ENCODE assay signal across 8 mouse cellular contexts in the genomic region with DNA sequence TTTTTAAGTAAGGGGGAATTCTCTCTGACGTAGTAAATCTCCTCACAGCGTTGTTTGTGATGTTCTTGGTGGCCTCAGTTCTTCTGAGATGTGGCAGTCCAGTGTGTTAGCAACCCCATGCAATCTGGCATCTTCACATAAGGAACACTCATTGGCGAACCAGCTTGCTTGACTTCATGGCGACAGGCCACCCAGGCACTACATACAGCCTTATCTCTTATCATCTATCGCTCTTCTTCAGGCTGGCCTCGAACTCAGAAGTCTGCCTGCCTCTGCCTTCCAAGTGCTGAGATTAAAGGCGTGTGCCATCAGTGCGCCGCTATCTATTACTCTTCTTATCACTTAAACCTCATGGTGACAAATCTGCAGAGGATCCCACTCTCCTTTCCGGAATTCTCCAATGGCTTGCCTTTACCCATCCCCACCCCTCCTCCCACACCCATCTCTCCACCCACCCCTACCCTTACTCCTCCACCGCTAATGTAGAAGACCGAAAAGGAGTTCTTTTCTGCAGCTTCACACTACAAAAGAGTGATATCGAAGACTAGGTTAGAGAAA. TPM values are rescaled to one million over a fixed set of nuclear protein-coding genes. Genes with fewer than 3 reads are reported as not detected.
DNase-seq lines count a peak whose midpoint lies in the region; ATAC-seq and TF ChIP-seq lines count a peak whose summit lies in the region.

A gene (plus strand): TSS at position 508 of the 558 bp plus-strand sequence.

- peak within 1 kb of the TSS; percentile 32; the same call in 1 of the 2 replicates for H3K27ac ChIP-seq in left cerebral cortex, adult 2 months
- no peak within 1 kb of the TSS for H3K27ac ChIP-seq in forebrain, postnatal 0 days (ENCODE audit: low read depth, low read length)
- no peak within 1 kb of the TSS for H3K27ac ChIP-seq in intestine, postnatal 0 days (ENCODE audit: low read depth, low read length)
- H3K27ac ChIP-seq in midbrain, embryonic 12.5 days (replicated peaks), result no peak within 1 kb of the TSS

- H3K4me3 ChIP-seq in left cerebral cortex, adult 2 months, result peak within 1 kb of the TSS; percentile 43
- peak within 1 kb of the TSS; percentile 25 for H3K4me3 ChIP-seq in forebrain, postnatal 0 days (ENCODE audit: low read depth, low read length)
- peak within 1 kb of the TSS; percentile 38 for H3K4me3 ChIP-seq in intestine, postnatal 0 days (ENCODE audit: low read depth, low read length)
- H3K4me3 ChIP-seq in midbrain, embryonic 12.5 days, result peak within 1 kb of the TSS; percentile 29

- H3K4me1 ChIP-seq in forebrain, postnatal 0 days (ENCODE audit: insufficient read depth), result no peaks in the 10 kb centered on the region; the same call in 1 of the 2 replicates
- no peaks in the 10 kb centered on the region; the same call in 1 of the 2 replicates for H3K4me1 ChIP-seq in intestine, postnatal 0 days (replicated peaks; ENCODE audit: control insufficient read depth, insufficient read depth, low read length)
- H3K4me1 ChIP-seq in midbrain, embryonic 12.5 days, result peaks cover 21% of the 10 kb centered on the region

- 57% methylated on average over 13 of the region's 13 CpGs for WGBS in forebrain, postnatal 0 days
- WGBS in intestine, postnatal 0 days, result 49% methylated on average over 13 of the region's 13 CpGs
- 59% methylated on average over 13 of the region's 13 CpGs for WGBS in midbrain, embryonic 12.5 days

- H3K4me2 ChIP-seq in forebrain, postnatal 0 days (ENCODE audit: low read depth), result peak within 1 kb of the TSS; percentile 39
- H3K4me2 ChIP-seq in intestine, postnatal 0 days (replicated peaks; ENCODE audit: low read depth), result peak within 1 kb of the TSS; percentile 56
- peak within 1 kb of the TSS; percentile 47 for H3K4me2 ChIP-seq in midbrain, embryonic 12.5 days (replicated peaks)

- no peak for DNase-seq in left cerebral cortex, adult 2 months (ENCODE audit: extremely low spot score in 1 of 2, low spot score in 2 of 2)
- no peak for DNase-seq in left cerebral cortex, adult 9 months (ENCODE audit: low spot score in 2 of 2)
- DNase-seq in forebrain, postnatal 0 days, result peak; percentile 6
- DNase-seq in urinary bladder, postnatal 36 days (ENCODE audit: low spot score in 2 of 2), result no peak
- DNase-seq in cerebellum, postnatal 10 days, result no peak

- intact Hi-C loops in left cerebral cortex, adult 2 months (cut with DNase I), result no loop called here

- H3K9ac ChIP-seq in forebrain, postnatal 0 days, result no peak within 1 kb of the TSS; the same call in 1 of the 2 replicates
- peak within 1 kb of the TSS; percentile 31; the same call in 1 of the 2 replicates for H3K9ac ChIP-seq in intestine, postnatal 0 days (ENCODE audit: low read depth, low read length)
- H3K9ac ChIP-seq in midbrain, embryonic 12.5 days (replicated peaks), result no peak within 1 kb of the TSS

- TF ChIP-seq CTCF in left cerebral cortex, adult 2 months (IDR thresholded peaks at IDR 0.05), result no peak
- TF ChIP-seq CTCF in forebrain, postnatal 0 days (IDR thresholded peaks at IDR 0.05; ENCODE audit: low read depth), result no peak
- TF ChIP-seq CTCF in intestine, postnatal 0 days (IDR thresholded peaks at IDR 0.05; ENCODE audit: low read depth), result no peak

- no peak for ATAC-seq in forebrain, postnatal 0 days
- no peak for ATAC-seq in intestine, postnatal 0 days
- peak; percentile 41; the same call in 1 of the 2 replicates for ATAC-seq in midbrain, embryonic 12.5 days (ENCODE audit: low FRiP score, low read depth)
- ATAC-seq in megakaryocyte-erythroid progenitor cell, adult 5-6 weeks (replicated peaks; ENCODE audit: low FRiP score, low TSS enrichment, poor library complexity, severe bottlenecking), result no peak

- no peaks in the 10 kb centered on the region for H3K9me3 ChIP-seq in forebrain, postnatal 0 days (ENCODE audit: low read length)
- H3K9me3 ChIP-seq in intestine, postnatal 0 days (ENCODE audit: control insufficient read depth), result no peaks in the 10 kb centered on the region
- no peaks in the 10 kb centered on the region for H3K9me3 ChIP-seq in midbrain, embryonic 12.5 days

- no peaks in the 10 kb centered on the region for H3K36me3 ChIP-seq in forebrain, postnatal 0 days (ENCODE audit: insufficient read depth)
- H3K36me3 ChIP-seq in intestine, postnatal 0 days (ENCODE audit: control insufficient read depth, insufficient read depth), result no peaks in the 10 kb centered on the region
- H3K36me3 ChIP-seq in midbrain, embryonic 12.5 days, result no peaks in the 10 kb centered on the region

- peaks cover 4% of the 10 kb centered on the region; the same call in 1 of the 2 replicates for H3K27me3 ChIP-seq in forebrain, postnatal 0 days (ENCODE audit: insufficient read depth, low read length)
- peaks cover 11% of the 10 kb centered on the region; the same call in 1 of the 2 replicates for H3K27me3 ChIP-seq in intestine, postnatal 0 days (replicated peaks; ENCODE audit: control insufficient read depth, insufficient read depth, low read length)
- H3K27me3 ChIP-seq in midbrain, embryonic 12.5 days, result peaks cover 24% of the 10 kb centered on the region

RNA-seq across cellular contexts. Expression of the gene that starts here (rescaled TPM):
- 10 to 100 TPM; 15.9 TPM for total RNA-seq in left cerebral cortex, adult 2 months (2021)
- 7.7 and 13.5 TPM in 2 replicates for total RNA-seq in forebrain, postnatal 0 days (2014; rRNA removed)
- polyA plus RNA-seq in forebrain, postnatal 0 days (2015; fragmentation: Nextera tagmentation; extraction: Ambion mirVana), result 8.8 and 11.3 TPM in 2 replicates
- polyA plus RNA-seq in intestine, postnatal 0 days (2015; fragmentation: Nextera tagmentation; extraction: Ambion mirVana), result 11.0 and 11.4 TPM in 2 replicates
- polyA plus RNA-seq in midbrain, embryonic 12.5 days (2016; fragmentation: Nextera tagmentation; extraction: Ambion mirVana), result 6.0 and 8.2 TPM in 2 replicates
- total RNA-seq in megakaryocyte-erythroid progenitor cell, adult 5-6 weeks (2014; fragmentation: Nextera tagmentation), result not detected in 2 replicates
- total RNA-seq in megakaryocyte-erythroid progenitor cell, adult 5-6 weeks (2017), result not detected in 2 replicates
